Mouse (Mus musculus) heart, adult 2 months (tissue): ENCODE measurements around the gene 1700042G07Rik. TPM values are rescaled to one million over a fixed set of nuclear protein-coding genes. Genes with fewer than 3 reads are reported as not detected.

Experiments
- DNase-seq, 2 experiments: peaks; one replicate each; pipeline ENCODE4 v3.0.0; 2021
- H3K27ac ChIP-seq: fragments of 200-600 bp; 2 replicates; pipeline ENCODE4 v1.8.1; 2022
- H3K27me3 ChIP-seq: fragments of 200-500 bp; 2 replicates; pipeline ENCODE4 v1.6.1; 2012; ENCODE audit warnings: mild to moderate bottlenecking, low read length, inconsistent platforms, mixed read lengths; ENCODE audit not compliant: control insufficient read depth, insufficient read depth
- H3K36me3 ChIP-seq: fragments of 200-500 bp; 2 replicates; pipeline ENCODE4 v1.6.1; 2012; ENCODE audit warnings: low read length, inconsistent platforms; ENCODE audit not compliant: control insufficient read depth, insufficient read depth
- H3K4me1 ChIP-seq: fragments of 200-500 bp; 2 replicates; pipeline ENCODE4 v1.6.1; 2011; ENCODE audit warnings: low read length; ENCODE audit not compliant: control insufficient read depth, insufficient read depth
- H3K4me3 ChIP-seq: fragments of 200-600 bp; 2 replicates; pipeline ENCODE4 v1.8.1; 2022
- H3K79me2 ChIP-seq: fragments of 200-500 bp; replicated peaks from 2 replicates; pipeline ENCODE4 v1.6.1; 2012; ENCODE audit warnings: mild to moderate bottlenecking, inconsistent platforms, low read length, moderate library complexity, mixed read lengths; ENCODE audit not compliant: control insufficient read depth, insufficient read depth
- H3K9ac ChIP-seq: fragments of 200-500 bp; 2 replicates; pipeline ENCODE4 v1.6.1; 2012; ENCODE audit warnings: low read depth, mild to moderate bottlenecking, control low read depth, inconsistent platforms, low read length, mixed read lengths
- CTCF ChIP-seq: fragments of 200-600 bp; IDR thresholded peaks from 2 replicates; pipeline ENCODE4 v1.8.1; 2022; ENCODE audit warnings: antibody characterized with exemption, mild to moderate bottlenecking, moderate library complexity
- EP300 ChIP-seq: fragments of 200-500 bp; IDR thresholded peaks from 2 replicates; pipeline ENCODE4 v1.6.1; 2011; ENCODE audit warnings: low read depth, low read length, control low read depth; ENCODE audit not compliant: insufficient read depth
- POLR2A ChIP-seq: fragments of 200-500 bp; IDR thresholded peaks from 2 replicates; pipeline ENCODE4 v1.6.1; 2011; ENCODE audit warnings: mild to moderate bottlenecking, low read depth, low read length, control low read depth; ENCODE audit not compliant: insufficient read depth
- WGBS: fragments of 180-500 bp; shearing (Covaris S2); methylation state at CpG from one replicate; pipeline ENCODE4 v1.1.7; 2018; 5-methylcytosine and 5-hydroxymethylcytosine counted together
- intact Hi-C: fragments of 180-260 bp; cut with DNase I; formaldehyde crosslinking; loops from one replicate; pipeline ENCODE4 v1.15.1; 2025
- long read RNA-seq: library from polyadenylated mRNA; stranded (forward); transcript quantifications from one replicate; pipeline ENCODE4 v2.0.0, GENCODE M21; 2021
- polyA plus RNA-seq: library from polyadenylated mRNA; depleted of rRNA; stranded (reverse); fragments of >200 nt; gene quantifications from 2 replicates; pipeline ENCODE4 v1.2.3, GENCODE M21; 2012; rRNA removed
- total RNA-seq, 2 experiments: library from RNA; stranded (reverse); gene quantifications; 2 replicates each; pipeline ENCODE4 v1.2.3; 2021

Gene 1700042G07Rik
- total RNA-seq (not detected), polyA plus RNA-seq (0.45 TPM in 1 of 2 replicates, not detected in the other)
- long read RNA-seq: 0 reads

DNA sequence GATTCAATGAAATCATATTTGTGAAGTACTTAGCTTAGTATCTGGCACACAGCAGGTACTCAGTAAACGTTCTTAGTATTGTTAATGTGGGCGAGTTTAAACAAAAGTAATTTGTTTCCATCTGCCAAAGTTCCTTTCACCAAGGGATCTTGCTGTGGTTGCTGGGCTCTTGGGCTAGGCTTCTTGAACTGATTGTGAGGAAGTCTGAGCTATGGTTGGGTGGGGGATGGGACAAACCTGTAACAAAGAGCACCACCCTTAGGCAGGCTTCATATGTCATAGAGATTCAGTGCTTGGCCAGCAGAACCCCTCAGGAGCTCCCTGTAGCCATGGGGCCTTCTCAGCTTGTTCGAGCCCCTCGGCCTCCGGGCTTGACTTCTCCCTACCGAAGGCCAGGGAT lies at the start of gene 1700042G07Rik, which contains the start of gene Gm49337:
Gene 1700042G07Rik, plus strand, starts transcription at position 301 of the 400 bp plus-strand sequence.
Gene Gm49337, plus strand, starts transcription at position 313 of the 400 bp plus-strand sequence.
- H3K36me3 ChIP-seq: no peaks in the 10 kb centered on the region
- no peak within 1 kb of the TSS for H3K4me3 ChIP-seq
- no peak for DNase-seq
- peak within 1 kb of the TSS; percentile 32; the same call in 1 of the 2 replicates for H3K27ac ChIP-seq
- H3K4me1 ChIP-seq: peaks cover 21% of the 10 kb centered on the region
- no peak within 1 kb of the TSS for H3K9ac ChIP-seq
- intact Hi-C loops: no loop called here
- WGBS: 93% methylated on average over 6 of the region's 6 CpGs
- TF ChIP-seq EP300 (no peak), POLR2A (no peak), CTCF (no peak)
- no peaks in the 10 kb centered on the region for H3K79me2 ChIP-seq
- no peaks in the 10 kb centered on the region for H3K27me3 ChIP-seq

DNA sequence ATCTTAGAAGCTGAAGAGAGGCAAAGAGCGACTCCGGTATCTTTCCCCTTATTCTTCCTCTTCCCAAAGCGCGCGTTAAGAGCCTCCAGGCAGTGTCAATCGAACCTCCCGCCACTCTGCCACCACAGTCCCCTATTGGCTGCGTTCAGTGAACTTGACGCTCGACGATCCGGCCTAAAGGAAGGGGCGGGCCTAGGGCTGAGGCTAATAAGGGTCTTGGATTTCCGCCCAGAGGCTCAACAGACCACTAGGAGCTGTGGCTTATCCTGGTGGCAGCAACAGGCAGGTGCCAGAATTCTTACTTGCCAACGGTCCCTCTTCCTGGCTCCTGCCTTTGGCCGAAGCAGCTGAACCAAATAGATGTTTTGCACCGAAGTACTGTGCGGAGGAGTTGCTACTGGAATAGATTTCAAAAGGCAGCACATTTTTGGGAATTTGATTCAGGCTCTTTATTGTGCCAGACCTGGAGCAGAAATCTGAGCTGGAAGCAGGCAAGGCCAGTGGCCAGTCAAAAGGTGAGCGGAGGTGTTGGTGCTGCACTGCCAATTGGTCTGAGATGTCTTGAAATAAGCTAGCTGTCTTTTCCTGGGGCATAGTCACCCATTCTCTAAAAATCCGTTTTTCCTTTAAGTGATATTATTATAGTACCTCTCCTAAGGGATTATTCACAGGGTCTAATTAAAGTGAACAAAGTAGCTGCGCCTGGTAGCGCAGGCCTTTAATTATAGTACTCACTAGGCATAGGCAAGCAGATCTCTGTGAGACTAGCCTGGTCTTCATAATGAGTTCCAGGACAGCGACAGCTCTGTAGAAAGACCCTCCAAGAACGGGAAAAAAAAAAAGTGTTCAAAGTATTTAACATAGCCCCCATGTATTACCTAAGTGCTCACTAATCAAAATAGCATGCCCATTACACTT lies 49.3 kb upstream of the 1700042G07Rik start, which contains the start of the genes Rad54l and Pomgnt1:
Gene Rad54l, minus strand, starts transcription at position 89 of the 918 bp plus-strand sequence.
Gene Pomgnt1, plus strand, starts transcription at position 239 of the 918 bp plus-strand sequence.
- Histone ChIP-seq H3K36me3 (no peaks in the 10 kb centered on the region), H3K27ac (peak within 1 kb of the TSS; percentile 59), H3K4me3 (peak within 1 kb of the TSS; percentile 44), H3K9ac (peak within 1 kb of the TSS; percentile 66), H3K4me1 (peaks cover 1% of the 10 kb centered on the region; the same call in 1 of the 2 replicates), H3K27me3 (no peaks in the 10 kb centered on the region), H3K79me2 (no peaks in the 10 kb centered on the region)
- intact Hi-C loops: no loop called here
- TF ChIP-seq CTCF (peak; percentile 57), EP300 (peak; percentile 5; the same call in 1 of the 2 replicates), POLR2A (peak; percentile 69)
- WGBS: 5% methylated on average over 24 of the region's 24 CpGs
- DNase-seq: peak; percentile 80 to 86

- no peak overlapping the region for H3K9ac ChIP-seq
Measured at GRCm38 (mm10) chr4:116125803-116126386, 47.3 kb upstream of the 1700042G07Rik start.

GRCm38 (mm10) chr4:116127956-116128355 lies 45.2 kb upstream of the 1700042G07Rik start:
- Histone ChIP-seq H3K79me2 (no peaks in the 10 kb centered on the region), H3K9ac (no peak overlapping the region), H3K4me1 (peaks cover 1% of the 10 kb centered on the region; the same call in 1 of the 2 replicates), H3K4me3 (no peak overlapping the region), H3K27ac (no peak overlapping the region), H3K27me3 (no peaks in the 10 kb centered on the region), H3K36me3 (no peaks in the 10 kb centered on the region)
- no peak for TF ChIP-seq POLR2A
- no peak for TF ChIP-seq EP300
- no peak for TF ChIP-seq CTCF
- 76% methylated on average over 6 of the region's 6 CpGs for WGBS
- intact Hi-C loops: no loop called here
- DNase-seq: no peak

More at GRCm38 (mm10) chr4:116125803-116126386, 47.3 kb upstream of the 1700042G07Rik start:
- Histone ChIP-seq H3K36me3 (no peaks in the 10 kb centered on the region), H3K4me1 (peaks cover 1% of the 10 kb centered on the region; the same call in 1 of the 2 replicates), H3K27me3 (no peaks in the 10 kb centered on the region), H3K79me2 (no peaks in the 10 kb centered on the region), H3K27ac (no peak overlapping the region), H3K4me3 (no peak overlapping the region)
- no peak for DNase-seq
- intact Hi-C loops: no loop called here
- 92% methylated on average over 4 of the region's 4 CpGs for WGBS
- TF ChIP-seq EP300 (no peak), CTCF (no peak), POLR2A (no peak)

GRCm38 (mm10) chr4:116133126-116133525 lies 40.0 kb upstream of the 1700042G07Rik start:
- no peak for TF ChIP-seq CTCF
- TF ChIP-seq POLR2A: no peak
- no peak for TF ChIP-seq EP300
- 79% methylated on average over 4 of the region's 4 CpGs for WGBS
- intact Hi-C loops: no loop called here

More at GRCm38 (mm10) chr4:116133126-116133525, 40.0 kb upstream of the 1700042G07Rik start:
- Histone ChIP-seq H3K4me3 (no peak overlapping the region), H3K4me1 (no peaks in the 10 kb centered on the region), H3K27me3 (no peaks in the 10 kb centered on the region), H3K36me3 (no peaks in the 10 kb centered on the region), H3K79me2 (no peaks in the 10 kb centered on the region), H3K27ac (no peak overlapping the region), H3K9ac (no peak overlapping the region)
- DNase-seq: no peak
